Comparison of ENCODE assay signal across 9 mouse cellular contexts in the genomic region with DNA sequence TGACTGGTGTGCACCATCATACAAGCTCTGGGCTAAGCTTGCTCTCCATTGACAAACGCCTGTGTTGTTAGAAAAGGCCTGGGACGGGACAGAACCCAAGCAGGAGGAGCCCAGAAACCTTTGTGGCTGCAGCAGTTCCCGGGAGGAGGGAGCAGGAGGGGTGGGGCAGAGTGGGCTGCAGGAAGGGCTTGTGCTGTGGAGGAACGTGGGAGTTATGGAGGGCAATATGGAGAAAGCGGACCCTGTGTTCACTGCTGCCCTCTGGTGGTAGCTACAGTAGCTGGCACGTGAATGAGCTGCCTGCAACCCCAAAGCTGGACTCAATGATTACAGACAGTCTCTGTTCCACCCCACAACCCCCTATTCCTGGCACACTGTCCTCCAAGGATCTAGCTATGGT. TPM values are rescaled to one million over a fixed set of nuclear protein-coding genes. Genes with fewer than 3 reads are reported as not detected.
A peak's percentile ranks its signal among the peaks of the same experiment; 100 is the strongest.
DNase-seq lines count a peak whose midpoint lies in the region; ATAC-seq and TF ChIP-seq lines count a peak whose summit lies in the region.
"Had no signal": no experiment of that assay in that cellular context is flagged by ENCODE, and none has a peak within 500 bp of the region (broad histone marks: within the 10 kb centered on the region; RNA-seq: fewer than 3 reads in every experiment).

No protein-coding gene starts in this region.

- H3K4me2 ChIP-seq in hindbrain, embryonic 16.5 days (ENCODE audit: low read length) = no peak overlapping the region

- peaks cover 6% of the 10 kb centered on the region; the same call in 1 of the 2 replicates for H3K9me3 ChIP-seq in hindbrain, embryonic 10.5 days
- H3K9me3 ChIP-seq in hindbrain, embryonic 16.5 days (ENCODE audit: control insufficient read depth, low read length) = no peaks in the 10 kb centered on the region

- H3K27me3 ChIP-seq in hindbrain, embryonic 10.5 days (ENCODE audit: insufficient read depth, poor library complexity, severe bottlenecking) = peaks cover 50% of the 10 kb centered on the region
- H3K27me3 ChIP-seq in hindbrain, embryonic 16.5 days (replicated peaks; ENCODE audit: control insufficient read depth, insufficient read depth, low read length) = no peaks in the 10 kb centered on the region
- H3K27me3 ChIP-seq in testis, adult 2 months (ENCODE audit: control insufficient read depth, insufficient read depth, low read length) = no peaks in the 10 kb centered on the region; the same call in 1 of the 2 replicates

- ATAC-seq in hindbrain, embryonic 16.5 days = no peak
- peak; percentile 73 for ATAC-seq in megakaryocyte progenitor cell, adult 5-6 weeks (replicated peaks; ENCODE audit: poor library complexity)

- peak; percentile 80 for DNase-seq in hindbrain, embryonic 10.5 days (ENCODE audit: low spot score)
- DNase-seq in CD4-positive helper T cell, adult 2 months (ENCODE audit: low read depth, low spot score) = peak; percentile 77
- peak; percentile 77 to 85 for DNase-seq in adrenal gland, postnatal 36 days
- peak; percentile 75 to 86 for DNase-seq in kidney, postnatal 25 days

- no peak overlapping the region for H3K4me3 ChIP-seq in hindbrain, embryonic 10.5 days
- no peak overlapping the region for H3K4me3 ChIP-seq in hindbrain, embryonic 16.5 days (ENCODE audit: low read length)
- no peak overlapping the region for H3K4me3 ChIP-seq in embryonic fibroblast, embryonic 13.5 days (ENCODE audit: insufficient read depth, low read length)
- H3K4me3 ChIP-seq in testis, adult 2 months (ENCODE audit: control insufficient read depth, low read depth, low read length) = no peak overlapping the region

- peaks cover 42% of the 10 kb centered on the region for H3K4me1 ChIP-seq in hindbrain, embryonic 10.5 days (replicated peaks)
- H3K4me1 ChIP-seq in hindbrain, embryonic 16.5 days (ENCODE audit: control insufficient read depth, insufficient read depth, low read depth, low read length) = 0 out of 2 replicates have a peak, but pooled peaks cover 4% of the 10 kb centered on the region
- 0 out of 2 replicates have a peak, but pooled peaks cover 2% of the 10 kb centered on the region for H3K4me1 ChIP-seq in embryonic fibroblast, embryonic 13.5 days (ENCODE audit: control insufficient read depth, insufficient read depth, low read length)
- H3K4me1 ChIP-seq in testis, adult 2 months (ENCODE audit: control insufficient read depth, insufficient read depth, low read length) = peaks cover 38% of the 10 kb centered on the region

- WGBS in hindbrain, embryonic 10.5 days = 18% methylated on average over 6 of the region's 6 CpGs
- 16% methylated on average over 6 of the region's 6 CpGs for WGBS in hindbrain, embryonic 16.5 days

- no peak overlapping the region for H3K9ac ChIP-seq in hindbrain, embryonic 16.5 days (ENCODE audit: low read depth, low read length)

- no peak for TF ChIP-seq POLR2A in embryonic fibroblast, embryonic 13.5 days (IDR thresholded peaks at IDR 0.05; ENCODE audit: low read depth, low read length)
- no peak for TF ChIP-seq POLR2A in testis, adult 2 months (IDR thresholded peaks at IDR 0.05; ENCODE audit: control insufficient read depth, low read depth, low read length)

- no peak overlapping the region for H3K27ac ChIP-seq in hindbrain, embryonic 10.5 days
- no peak overlapping the region; the same call in 1 of the 2 replicates for H3K27ac ChIP-seq in hindbrain, embryonic 16.5 days (ENCODE audit: low read depth, low read length)
- no peak overlapping the region for H3K27ac ChIP-seq in embryonic fibroblast, embryonic 13.5 days (ENCODE audit: insufficient read depth, low read length)
- H3K27ac ChIP-seq in testis, adult 2 months (ENCODE audit: control insufficient read depth, insufficient read depth, low read depth, low read length) = no peak overlapping the region

- no peaks in the 10 kb centered on the region for H3K36me3 ChIP-seq in hindbrain, embryonic 10.5 days
- no peaks in the 10 kb centered on the region for H3K36me3 ChIP-seq in hindbrain, embryonic 16.5 days (ENCODE audit: control insufficient read depth, insufficient read depth, low read length)
- H3K36me3 ChIP-seq in testis, adult 2 months (ENCODE audit: control insufficient read depth, insufficient read depth, low read length) = no peaks in the 10 kb centered on the region

- TF ChIP-seq CTCF in embryonic fibroblast, embryonic 13.5 days (IDR thresholded peaks at IDR 0.05; ENCODE audit: borderline replicate concordance, insufficient read depth, low read length) = peak; percentile 95
- peak; percentile 95; the same call in 1 of the 2 replicates for TF ChIP-seq CTCF in testis, adult 2 months (IDR thresholded peaks at IDR 0.05; ENCODE audit: control insufficient read depth, insufficient read depth, insufficient replicate concordance, low read depth, low read length)

RNA-seq across cellular contexts. Expression of a gene that starts 3.1 kb away (rescaled TPM):
- polyA plus RNA-seq in hindbrain, embryonic 10.5 days (2016; fragmentation: Nextera tagmentation; extraction: Ambion mirVana) = 109 and 172 TPM in 2 replicates
- 229 and 264 TPM in 2 replicates for polyA plus RNA-seq in hindbrain, embryonic 16.5 days (2015; fragmentation: Nextera tagmentation; extraction: Ambion mirVana)
- total RNA-seq in adrenal gland, postnatal 36 days (2021) = 100 to 1,000 TPM; 157 to 172 TPM
- polyA plus RNA-seq in embryonic fibroblast, embryonic 13.5 days (2011; ENCODE audit: insufficient read length, low read depth, missing spikeins) = 177 and 208 TPM in 2 replicates
- 35.9 and 39.7 TPM in 2 replicates for total RNA-seq in megakaryocyte progenitor cell, adult 5-6 weeks (2015)
- total RNA-seq in megakaryocyte progenitor cell, adult 5-6 weeks (2017) = 35.3 and 38.5 TPM in 2 replicates
- 63.4 and 68.8 TPM in 2 replicates for polyA plus RNA-seq in testis, adult 2 months (2012; rRNA removed)

RNA-seq across cellular contexts. Expression of a gene that starts 32.9 kb away (rescaled TPM):
- polyA plus RNA-seq in hindbrain, embryonic 10.5 days (2016; fragmentation: Nextera tagmentation; extraction: Ambion mirVana) = not detected in 2 replicates
- not detected in 2 replicates for polyA plus RNA-seq in hindbrain, embryonic 16.5 days (2015; fragmentation: Nextera tagmentation; extraction: Ambion mirVana)
- total RNA-seq in adrenal gland, postnatal 36 days (2021) = not detected
- not detected in 2 replicates for polyA plus RNA-seq in embryonic fibroblast, embryonic 13.5 days (2011; ENCODE audit: insufficient read length, low read depth, missing spikeins)
- total RNA-seq in megakaryocyte progenitor cell, adult 5-6 weeks (2015) = not detected in 2 replicates
- total RNA-seq in megakaryocyte progenitor cell, adult 5-6 weeks (2017) = not detected in 2 replicates
- polyA plus RNA-seq in testis, adult 2 months (2012; rRNA removed) = 1,198 and 1,268 TPM in 2 replicates
- total RNA-seq: left cerebral cortex, postnatal 36 days had no signal

Comparison
In these comparisons a context has a peak if more than half of its experiments do, and no peak if none do; other contexts are left out.
1. RNA of a gene that starts 32.9 kb away (polyA plus RNA-seq): 1,198 to 1,268 TPM in testis, adult 2 months; not detected in hindbrain, embryonic 16.5 days, not detected in hindbrain, embryonic 10.5 days and not detected in embryonic fibroblast, embryonic 13.5 days; every median in the first group is over 1,000 times any median in the second.
2. Peak in every context shown above with its lines, with median percentiles within 50 percentile points of each other: DNase-seq.